Mouse (Mus musculus) kidney, postnatal 0 days (tissue): ENCODE data around the gene Tpp1. TPM values are rescaled to one million over a fixed set of nuclear protein-coding genes. Genes with fewer than 3 reads are reported as not detected.

Experiments used
- ATAC-seq: fragments of 200-750 bp; cut with Nextera tagmentation; replicated peaks from 2 replicates; pipeline ENCODE4 v1.8.0; 2017; ENCODE audit warnings: low read depth, moderate number of reproducible peaks, moderate TSS enrichment, moderate library complexity; ENCODE audit not compliant: low FRiP score
- DNase-seq: peaks from one replicate; pipeline ENCODE4 v3.0.0-alpha.2; 2016; ENCODE audit warnings: low spot score
- H3K27ac ChIP-seq: fragments of 300-500 bp; sonication (generic); 2 replicates; pipeline ENCODE4 v1.5.1; 2014; ENCODE audit warnings: mild to moderate bottlenecking
- H3K27me3 ChIP-seq: fragments of 300-500 bp; sonication (generic); 2 replicates; pipeline ENCODE4 v1.6.1; 2014; ENCODE audit warnings: low read length, mixed read lengths; ENCODE audit not compliant: insufficient read depth
- H3K36me3 ChIP-seq: fragments of 300-500 bp; sonication (generic); 2 replicates; pipeline ENCODE4 v1.6.1; 2014; ENCODE audit warnings: low read length, mixed read lengths; ENCODE audit not compliant: insufficient read depth
- H3K4me1 ChIP-seq: fragments of 300-500 bp; sonication (generic); replicated peaks from 2 replicates; pipeline ENCODE4 v1.6.1; 2014; ENCODE audit warnings: antibody characterized with exemption, low read length, mixed read lengths; ENCODE audit not compliant: insufficient read depth
- H3K4me2 ChIP-seq: fragments of 300-500 bp; sonication (generic); 2 replicates; pipeline ENCODE4 v1.6.1; 2014; ENCODE audit warnings: mild to moderate bottlenecking, low read length, moderate library complexity, mixed read lengths
- H3K4me3 ChIP-seq: fragments of 300-500 bp; sonication (generic); replicated peaks from 2 replicates; pipeline ENCODE4 v1.5.1; 2014; ENCODE audit warnings: low read depth, low read length
- H3K9ac ChIP-seq: fragments of 300-500 bp; sonication (generic); 2 replicates; pipeline ENCODE4 v1.6.1; 2014; ENCODE audit warnings: low read depth, low read length
- H3K9me3 ChIP-seq: fragments of 300-500 bp; sonication (generic); replicated peaks from 2 replicates; pipeline ENCODE4 v1.6.1; 2016; ENCODE audit warnings: low read length, inconsistent platforms, mixed read lengths
- CTCF ChIP-seq: IDR thresholded peaks from 2 replicates; pipeline ENCODE4 v1.5.1; 2016; ENCODE audit warnings: antibody characterized with exemption, low read depth, mild to moderate bottlenecking, moderate library complexity
- WGBS: fragments of 180-500 bp; shearing (Covaris S2); extraction: QIAGEN DNeasy Blood & Tissue Kit; methylation state at CpG from one replicate; pipeline ENCODE4 v1.1.7; 2014; 5-methylcytosine and 5-hydroxymethylcytosine counted together
- polyA plus RNA-seq: library from polyadenylated mRNA; unstranded; fragments of >200 nt; fragmentation: Nextera tagmentation; extraction: Ambion mirVana; gene quantifications from 2 replicates; pipeline ENCODE4 v1.2.1, GENCODE M21; 2015

Gene Tpp1
- polyA plus RNA-seq, 1 experiment from 2014 or later: 114 TPM

GRCm38 (mm10) chr7:105726144-105726979, 25.7 kb downstream of the Tpp1 start:
- TF ChIP-seq CTCF: peak; percentile 95
- Histone ChIP-seq H3K4me2 (no peak overlapping the region), H3K36me3 (0 out of 2 replicates have a peak, but pooled peaks cover 6% of the 10 kb centered on the region), H3K9me3 (no peaks in the 10 kb centered on the region), H3K27ac (no peak overlapping the region), H3K27me3 (no peaks in the 10 kb centered on the region), H3K4me1 (no peaks in the 10 kb centered on the region), H3K9ac (no peak overlapping the region), H3K4me3 (no peak overlapping the region)
- DNase-seq: peak; percentile 93
- 88% methylated on average over 4 of the region's 4 CpGs for WGBS
- peak; percentile 77; the same call in 1 of the 2 replicates for ATAC-seq

- 69% methylated on average over 2 of the region's 2 CpGs for WGBS
- no peaks in the 10 kb centered on the region for H3K9me3 ChIP-seq
- H3K27ac ChIP-seq: no peak overlapping the region
- H3K4me2 ChIP-seq: no peak overlapping the region
- H3K4me3 ChIP-seq: no peak overlapping the region
- H3K4me1 ChIP-seq: no peaks in the 10 kb centered on the region
- H3K9ac ChIP-seq: no peak overlapping the region
- TF ChIP-seq CTCF: no peak
- H3K36me3 ChIP-seq: no peaks in the 10 kb centered on the region
- ATAC-seq (no peak), DNase-seq (no peak)
- H3K27me3 ChIP-seq: no peaks in the 10 kb centered on the region
Measured at GRCm38 (mm10) chr7:105721916-105722315, 30.1 kb downstream of the Tpp1 start.

GRCm38 (mm10) chr7:105715366-105715765, 36.7 kb downstream of the Tpp1 start:
- TF ChIP-seq CTCF: no peak
- Histone ChIP-seq H3K4me1 (no peaks in the 10 kb centered on the region), H3K9ac (no peak overlapping the region), H3K36me3 (no peaks in the 10 kb centered on the region), H3K27ac (no peak overlapping the region), H3K27me3 (no peaks in the 10 kb centered on the region), H3K9me3 (no peaks in the 10 kb centered on the region), H3K4me3 (no peak overlapping the region), H3K4me2 (no peak overlapping the region)
- DNase-seq: no peak
- 61% methylated on average over 3 of the region's 3 CpGs for WGBS
- no peak for ATAC-seq

GRCm38 (mm10) chr7:105708733-105709132, 43.3 kb downstream of the Tpp1 start:
- no peaks in the 10 kb centered on the region for H3K27me3 ChIP-seq

GRCm38 (mm10) chr7:105703816-105704215, 48.2 kb downstream of the Tpp1 start:
- 84% methylated on average over 4 of the region's 4 CpGs for WGBS
- H3K27ac ChIP-seq: no peak overlapping the region

More at GRCm38 (mm10) chr7:105708733-105709132, 43.3 kb downstream of the Tpp1 start:
- no peak overlapping the region for H3K4me2 ChIP-seq
- ATAC-seq (no peak), DNase-seq (no peak)
- H3K4me1 ChIP-seq: no peaks in the 10 kb centered on the region
- H3K4me3 ChIP-seq: no peak overlapping the region
- no peaks in the 10 kb centered on the region for H3K36me3 ChIP-seq
- no peak overlapping the region for H3K9ac ChIP-seq
- no peak for TF ChIP-seq CTCF
- 93% methylated on average over 5 of the region's 5 CpGs for WGBS
- H3K27ac ChIP-seq: no peak overlapping the region
- no peaks in the 10 kb centered on the region for H3K9me3 ChIP-seq

GRCm38 (mm10) chr7:105703184-105703583, 48.9 kb downstream of the Tpp1 start:
- Histone ChIP-seq H3K27ac (no peak overlapping the region), H3K4me2 (no peak overlapping the region), H3K36me3 (no peaks in the 10 kb centered on the region), H3K4me3 (no peak overlapping the region), H3K9me3 (no peaks in the 10 kb centered on the region), H3K9ac (no peak overlapping the region), H3K4me1 (no peaks in the 10 kb centered on the region), H3K27me3 (no peaks in the 10 kb centered on the region)
- WGBS: 80% methylated on average over 16 of the region's 16 CpGs
- DNase-seq (no peak), ATAC-seq (no peak)
- no peak for TF ChIP-seq CTCF

More at GRCm38 (mm10) chr7:105703816-105704215, 48.2 kb downstream of the Tpp1 start:
- Histone ChIP-seq H3K27me3 (no peaks in the 10 kb centered on the region), H3K4me1 (no peaks in the 10 kb centered on the region), H3K9ac (no peak overlapping the region), H3K4me2 (no peak overlapping the region), H3K9me3 (no peaks in the 10 kb centered on the region), H3K4me3 (no peak overlapping the region), H3K36me3 (no peaks in the 10 kb centered on the region)
- no peak for TF ChIP-seq CTCF
- DNase-seq (no peak), ATAC-seq (no peak)

Other genes starting within 250 kb of the Tpp1 start
- gene Smpd1, start 197.9 kb downstream of the Tpp1 start, polyA plus RNA-seq: 60.5 and 60.7 TPM in 2 replicates
- gene Apbb1, start 170.6 kb downstream of the Tpp1 start, polyA plus RNA-seq: 31.4 and 34.1 TPM in 2 replicates
- 0.47 and 0.64 TPM in 2 replicates for gene Hpx, start 152.1 kb downstream of the Tpp1 start, polyA plus RNA-seq
- 24.8 and 26.7 TPM in 2 replicates for gene Trim3, start 118.7 kb downstream of the Tpp1 start, polyA plus RNA-seq
- gene Timm10b, start 112.2 kb downstream of the Tpp1 start, polyA plus RNA-seq: 219 and 230 TPM in 2 replicates
- 72.0 and 76.6 TPM in 2 replicates for gene Arfip2, start 111.8 kb downstream of the Tpp1 start, polyA plus RNA-seq
- 33.7 and 35.8 TPM in 2 replicates for gene Gm45799, start 111.7 kb downstream of the Tpp1 start, polyA plus RNA-seq
- 0.09 and 0.91 TPM in 2 replicates for gene Dnhd1, start 101.4 kb downstream of the Tpp1 start, polyA plus RNA-seq
- 318 and 342 TPM in 2 replicates for gene Ilk, start 15.6 kb downstream of the Tpp1 start, polyA plus RNA-seq
- gene Rrp8, start 14.8 kb downstream of the Tpp1 start, polyA plus RNA-seq: 34.4 and 36.3 TPM in 2 replicates
- 139 and 167 TPM in 2 replicates for gene Taf10, start 7.9 kb downstream of the Tpp1 start, polyA plus RNA-seq
- gene Dchs1, start 35.4 kb upstream of the Tpp1 start, polyA plus RNA-seq: 5.6 and 6.1 TPM in 2 replicates
- 415 and 457 TPM in 2 replicates for gene Mrpl17, start 58.9 kb upstream of the Tpp1 start, polyA plus RNA-seq
- 1.3 and 2.0 TPM in 2 replicates for gene Gm4070, start 201.7 kb upstream of the Tpp1 start, polyA plus RNA-seq